Mouse (Mus musculus): ENCODE results near the gene B230217C12Rik.
"Not testable (repeated sequence)": the region's sequence is repeated elsewhere in the genome, so short reads cannot be mapped to it uniquely, and the experiment has no call there.

The B230217C12Rik gene

GRCm38 (mm10) chr11:97824895-97825294 lies 15.7 kb upstream of the B230217C12Rik start:
- DNase-seq (ENCODE audit: low read depth in 1 of 2, low spot score in 2 of 2): no peak

GRCm38 (mm10) chr11:97825295-97825694 lies 15.3 kb upstream of the B230217C12Rik start:
- DNase-seq (ENCODE audit: low read depth in 1 of 2, low spot score in 2 of 2): no peak

GRCm38 (mm10) chr11:97825971-97826370 lies 14.6 kb upstream of the B230217C12Rik start:
- no peak for DNase-seq (ENCODE audit: low read depth in 1 of 2, low spot score in 2 of 2)

GRCm38 (mm10) chr11:97826414-97826813 lies 14.2 kb upstream of the B230217C12Rik start:
- peak in 1 of 2 experiments; percentile 50 for DNase-seq (ENCODE audit: low read depth in 1 of 2, low spot score in 2 of 2)

- DNase-seq (ENCODE audit: low read depth in 1 of 2, low spot score in 2 of 2): no peak
Observed at GRCm38 (mm10) chr11:97827654-97828053, 12.9 kb upstream of the B230217C12Rik start.

GRCm38 (mm10) chr11:97829365-97829764 lies 11.2 kb upstream of the B230217C12Rik start:
- DNase-seq (ENCODE audit: low read depth in 1 of 2, low spot score in 2 of 2): no peak

- DNase-seq (ENCODE audit: low read depth in 1 of 2, low spot score in 2 of 2): peak; percentile 76 to 77
Observed at GRCm38 (mm10) chr11:97829913-97830476, 10.6 kb upstream of the B230217C12Rik start.

GRCm38 (mm10) chr11:97830501-97830900 lies 10.1 kb upstream of the B230217C12Rik start:
- DNase-seq (ENCODE audit: low read depth in 1 of 2, low spot score in 2 of 2): peak in 1 of 2 experiments; percentile 43

GRCm38 (mm10) chr11:97832001-97832400 lies 8.6 kb upstream of the B230217C12Rik start:
- DNase-seq (ENCODE audit: low read depth in 1 of 2, low spot score in 2 of 2): no peak

GRCm38 (mm10) chr11:97833352-97833751 lies 7.2 kb upstream of the B230217C12Rik start:
- DNase-seq (ENCODE audit: low read depth in 1 of 2, low spot score in 2 of 2): no peak

GRCm38 (mm10) chr11:97836541-97836940 lies 4.0 kb upstream of the B230217C12Rik start:
- no peak for DNase-seq (ENCODE audit: low read depth in 1 of 2, low spot score in 2 of 2)

GRCm38 (mm10) chr11:97837051-97837450 lies 3.5 kb upstream of the B230217C12Rik start:
- not testable (repeated sequence) for DNase-seq (ENCODE audit: low read depth in 1 of 2, low spot score in 2 of 2)

- no peak for DNase-seq (ENCODE audit: low read depth in 1 of 2, low spot score in 2 of 2)
Observed at GRCm38 (mm10) chr11:97837641-97838149, 2.9 kb upstream of the B230217C12Rik start.

- no peak for DNase-seq (ENCODE audit: low read depth in 1 of 2, low spot score in 2 of 2)
Observed at GRCm38 (mm10) chr11:97838779-97839440, 1.7 kb upstream of the B230217C12Rik start.

GRCm38 (mm10) chr11:97839441-97840134 lies 992 bp upstream of the B230217C12Rik start:
- no peak for DNase-seq (ENCODE audit: low read depth in 1 of 2, low spot score in 2 of 2)

GRCm38 (mm10) chr11:97840135-97840490 lies 467 bp upstream of the B230217C12Rik start:
- DNase-seq (ENCODE audit: low read depth in 1 of 2, low spot score in 2 of 2): no peak

GRCm38 (mm10) chr11:97840991-97841661 lies 546 bp downstream of the B230217C12Rik start:
- peak in 1 of 2 experiments; percentile 37 for DNase-seq (ENCODE audit: low read depth in 1 of 2, low spot score in 2 of 2)

- DNase-seq (ENCODE audit: low read depth in 1 of 2, low spot score in 2 of 2): no peak
Observed at GRCm38 (mm10) chr11:97842001-97842400, 1.4 kb downstream of the B230217C12Rik start.

- no peak for DNase-seq (ENCODE audit: low read depth in 1 of 2, low spot score in 2 of 2)
Observed at GRCm38 (mm10) chr11:97850367-97850766, 9.8 kb downstream of the B230217C12Rik start.

- DNase-seq (ENCODE audit: low read depth in 1 of 2, low spot score in 2 of 2): no peak
Observed at GRCm38 (mm10) chr11:97851601-97852000, 11.0 kb downstream of the B230217C12Rik start.

- DNase-seq (ENCODE audit: low read depth in 1 of 2, low spot score in 2 of 2): no peak
Observed at GRCm38 (mm10) chr11:97855473-97855872, 14.9 kb downstream of the B230217C12Rik start.

Measured in monocyte, adult 2 months (primary cell).